Mouse (Mus musculus): Measurements from ENCODE around the gene Il1rn.

GRCm38 (mm10) chr2:24294616-24295015 is 42.0 kb upstream of the Il1rn start:
- TF ChIP-seq POLR2A (IDR thresholded peaks at IDR 0.05; ENCODE audit: insufficient read depth, low read length) = no peak
- TF ChIP-seq CTCF (IDR thresholded peaks at IDR 0.05; ENCODE audit: low read depth, low read length) = no peak
- no peak for TF ChIP-seq EP300 (IDR thresholded peaks at IDR 0.05; ENCODE audit: insufficient read depth, low read depth, low read length)

Measured in ES-Bruce4 (cell line).